Mouse (Mus musculus) neural tube, embryonic 11.5 days (tissue): ENCODE measurements at regions not wholly inside any gene's neighbourhood (a gene's known extent, or its start where the extent isn't known, plus 50 kb on each side); places are given as distances from the start of the nearest gene placed in this dataset.

ENCODE experiments used
- ATAC-seq: fragments of 200-750 bp; cut with Nextera tagmentation; 2 replicates; pipeline ENCODE4 v1.8.0; 2017; ENCODE audit warnings: moderate number of reproducible peaks, mild to moderate bottlenecking, moderate TSS enrichment, moderate library complexity; ENCODE audit not compliant: insufficient read depth, low FRiP score, low TSS enrichment
- DNase-seq: peaks from one replicate; pipeline ENCODE4 v3.0.0-alpha.2; 2015; ENCODE audit warnings: low spot score
- H3K27ac ChIP-seq: fragments of 300-500 bp; sonication (generic); 2 replicates; pipeline ENCODE4 v1.5.1; 2014; ENCODE audit warnings: low read depth, mild to moderate bottlenecking, low read length
- H3K27me3 ChIP-seq: fragments of 300-500 bp; sonication (generic); 2 replicates; pipeline ENCODE4 v1.6.1; 2014; ENCODE audit warnings: mild to moderate bottlenecking, low read length, mixed read lengths; ENCODE audit not compliant: control insufficient read depth, insufficient read depth
- H3K36me3 ChIP-seq: fragments of 300-500 bp; sonication (generic); 2 replicates; pipeline ENCODE4 v1.6.1; 2014; ENCODE audit warnings: mild to moderate bottlenecking, low read length, moderate library complexity, mixed read lengths; ENCODE audit not compliant: control insufficient read depth, insufficient read depth
- H3K4me1 ChIP-seq: fragments of 300-500 bp; sonication (generic); 2 replicates; pipeline ENCODE4 v1.6.1; 2014; ENCODE audit warnings: low read length, mixed read lengths; ENCODE audit not compliant: control insufficient read depth, insufficient read depth
- H3K4me2 ChIP-seq: fragments of 300-500 bp; sonication (generic); 2 replicates; pipeline ENCODE4 v1.6.1; 2014; ENCODE audit warnings: low read depth, mild to moderate bottlenecking, moderate library complexity
- H3K4me3 ChIP-seq: fragments of 300-500 bp; sonication (generic); 2 replicates; pipeline ENCODE4 v1.5.1; 2014; ENCODE audit warnings: low read depth, low read length
- H3K9ac ChIP-seq: fragments of 300-500 bp; sonication (generic); 2 replicates; pipeline ENCODE4 v1.6.1; 2014; ENCODE audit warnings: mild to moderate bottlenecking, low read length
- H3K9me3 ChIP-seq: fragments of 300-500 bp; sonication (generic); 2 replicates; pipeline ENCODE4 v1.6.1; 2016; ENCODE audit warnings: low read length; ENCODE audit not compliant: control insufficient read depth
- WGBS: fragments of 180-500 bp; shearing (Covaris S2); extraction: QIAGEN DNeasy Blood & Tissue Kit; methylation state at CpG from one replicate; pipeline ENCODE4 v1.1.7; 2014; 5-methylcytosine and 5-hydroxymethylcytosine counted together

GRCm38 (mm10) chr8:107851236-107852043, 91.0 kb upstream of the Zfhx3 start:
- Histone ChIP-seq H3K9ac (no peak overlapping the region), H3K4me3 (no peak overlapping the region), H3K9me3 (no peaks in the 10 kb centered on the region), H3K4me2 (no peak overlapping the region), H3K36me3 (no peaks in the 10 kb centered on the region), H3K27me3 (no peaks in the 10 kb centered on the region), H3K4me1 (no peaks in the 10 kb centered on the region), H3K27ac (no peak overlapping the region)
- ATAC-seq (no peak), DNase-seq (no peak)
- 74% methylated on average over 17 of the region's 17 CpGs for WGBS

GRCm38 (mm10) chr8:107859770-107860169, 82.7 kb upstream of the Zfhx3 start:
- 92% methylated on average over 4 of the region's 4 CpGs for WGBS
- no peak overlapping the region for H3K4me3 ChIP-seq
- no peaks in the 10 kb centered on the region for H3K4me1 ChIP-seq
- no peak overlapping the region for H3K27ac ChIP-seq
- H3K36me3 ChIP-seq = no peaks in the 10 kb centered on the region
- no peaks in the 10 kb centered on the region for H3K27me3 ChIP-seq
- H3K4me2 ChIP-seq = no peak overlapping the region
- ATAC-seq (no peak), DNase-seq (no peak)
- H3K9me3 ChIP-seq = no peaks in the 10 kb centered on the region
- H3K9ac ChIP-seq = no peak overlapping the region

GRCm38 (mm10) chr8:107860251-107860650, 82.2 kb upstream of the Zfhx3 start:
- no peaks in the 10 kb centered on the region for H3K9me3 ChIP-seq
- no peak overlapping the region for H3K27ac ChIP-seq
- H3K27me3 ChIP-seq = no peaks in the 10 kb centered on the region
- 81% methylated on average over 4 of the region's 4 CpGs for WGBS
- no peak for ATAC-seq
- no peaks in the 10 kb centered on the region for H3K36me3 ChIP-seq
- no peak for DNase-seq
- no peak overlapping the region for H3K4me2 ChIP-seq
- H3K4me3 ChIP-seq = no peak overlapping the region
- no peaks in the 10 kb centered on the region for H3K4me1 ChIP-seq
- H3K9ac ChIP-seq = no peak overlapping the region

- H3K27ac ChIP-seq = no peak overlapping the region
- no peak overlapping the region for H3K9ac ChIP-seq
- WGBS = 67% methylated on average over 14 of the region's 14 CpGs
- H3K4me3 ChIP-seq = no peak overlapping the region
- no peak for ATAC-seq
- H3K4me1 ChIP-seq = no peaks in the 10 kb centered on the region
- no peaks in the 10 kb centered on the region for H3K36me3 ChIP-seq
- no peaks in the 10 kb centered on the region for H3K9me3 ChIP-seq
- H3K27me3 ChIP-seq = no peaks in the 10 kb centered on the region
- DNase-seq = peak; percentile 33
- H3K4me2 ChIP-seq = no peak overlapping the region
Measured at GRCm38 (mm10) chr8:107864802-107865651, 77.4 kb upstream of the Zfhx3 start.

GRCm38 (mm10) chr8:107865744-107866143, 76.7 kb upstream of the Zfhx3 start:
- Histone ChIP-seq H3K4me3 (no peak overlapping the region), H3K9ac (no peak overlapping the region), H3K27ac (no peak overlapping the region), H3K4me1 (no peaks in the 10 kb centered on the region), H3K36me3 (no peaks in the 10 kb centered on the region), H3K9me3 (no peaks in the 10 kb centered on the region), H3K27me3 (no peaks in the 10 kb centered on the region), H3K4me2 (no peak overlapping the region)
- DNase-seq = no peak
- ATAC-seq = no peak
- 54% methylated on average over 4 of the region's 4 CpGs for WGBS

GRCm38 (mm10) chr8:107871718-107872117, 70.7 kb upstream of the Zfhx3 start:
- WGBS = 39% methylated on average over 15 of the region's 15 CpGs
- Histone ChIP-seq H3K9ac (no peak overlapping the region; the same call in 1 of the 2 replicates), H3K4me3 (no peak overlapping the region), H3K27me3 (no peaks in the 10 kb centered on the region), H3K4me1 (peaks cover 6% of the 10 kb centered on the region; the same call in 1 of the 2 replicates), H3K4me2 (peak overlapping the region; percentile 22), H3K36me3 (no peaks in the 10 kb centered on the region), H3K27ac (no peak overlapping the region), H3K9me3 (no peaks in the 10 kb centered on the region)
- DNase-seq (no peak), ATAC-seq (no peak)

- Histone ChIP-seq H3K9ac (no peak overlapping the region; the same call in 1 of the 2 replicates), H3K36me3 (no peaks in the 10 kb centered on the region), H3K4me3 (no peak overlapping the region), H3K4me1 (peaks cover 6% of the 10 kb centered on the region; the same call in 1 of the 2 replicates), H3K27ac (no peak overlapping the region), H3K4me2 (peak overlapping the region; percentile 22), H3K9me3 (no peaks in the 10 kb centered on the region), H3K27me3 (no peaks in the 10 kb centered on the region)
- ATAC-seq = no peak
- WGBS = 37% methylated on average over 11 of the region's 11 CpGs
- DNase-seq = no peak
Measured at GRCm38 (mm10) chr8:107872121-107872520, 70.3 kb upstream of the Zfhx3 start.

GRCm38 (mm10) chr8:107876455-107876854, 66.0 kb upstream of the Zfhx3 start:
- Histone ChIP-seq H3K9ac (no peak overlapping the region), H3K27me3 (no peaks in the 10 kb centered on the region), H3K4me2 (no peak overlapping the region), H3K4me1 (peaks cover 6% of the 10 kb centered on the region; the same call in 1 of the 2 replicates), H3K36me3 (no peaks in the 10 kb centered on the region), H3K9me3 (no peaks in the 10 kb centered on the region), H3K4me3 (no peak overlapping the region), H3K27ac (no peak overlapping the region)
- DNase-seq (no peak), ATAC-seq (no peak)
- 42% methylated on average over 2 of the region's 2 CpGs for WGBS
